Mouse (Mus musculus): ENCODE measurements around the gene Cfdp1. TPM values are rescaled to one million over a fixed set of nuclear protein-coding genes. Genes with fewer than 3 reads are reported as not detected.

Gene Cfdp1
- polyA plus RNA-seq, 1 experiment from 2014 or later, result 173 TPM

DNA sequence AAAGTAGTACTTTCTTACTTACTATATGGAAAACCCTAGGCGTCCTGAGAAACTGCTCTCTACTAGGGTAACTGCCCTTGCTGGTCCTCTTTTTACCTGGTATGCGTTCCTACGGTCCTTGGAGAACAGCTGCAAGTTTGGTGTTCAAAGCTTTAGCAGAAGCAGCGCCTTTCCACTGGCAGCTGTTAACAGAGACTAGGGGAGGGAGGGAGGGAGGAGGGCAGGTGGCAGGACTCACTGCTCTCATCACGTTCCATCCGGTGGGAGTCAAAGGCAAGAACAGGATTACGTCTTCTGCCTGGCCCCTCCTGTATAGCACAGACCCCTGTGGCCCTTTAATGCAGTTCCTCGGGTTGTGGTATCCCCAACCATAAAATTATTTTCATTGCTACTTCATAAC, 50.7 kb downstream of the Cfdp1 start:
- Histone ChIP-seq H3K9ac (ENCODE audit: low read depth, low read length) (no peak overlapping the region), H3K27ac (ENCODE audit: low read depth, low read length) (peak overlapping the region; percentile 50; the same call in 1 of the 2 replicates), H3K4me1 (ENCODE audit: control insufficient read depth, insufficient read depth, low read length) (peaks cover 27% of the 10 kb centered on the region), H3K4me3 (ENCODE audit: low read depth, low read length) (no peak overlapping the region), H3K27me3 (ENCODE audit: control insufficient read depth, insufficient read depth, low read length) (no peaks in the 10 kb centered on the region), H3K4me2 (no peak overlapping the region), H3K36me3 (ENCODE audit: control insufficient read depth, insufficient read depth, low read length) (peaks cover 2% of the 10 kb centered on the region), H3K9me3 (replicated peaks; ENCODE audit: control insufficient read depth, low read length) (no peaks in the 10 kb centered on the region)
- WGBS (ENCODE audit: insufficient replicate concordance), result 66% methylated on average over 8 of the region's 8 CpGs
- no peak for ATAC-seq (replicated peaks; ENCODE audit: insufficient number of reproducible peaks, low FRiP score, low TSS enrichment)

DNA sequence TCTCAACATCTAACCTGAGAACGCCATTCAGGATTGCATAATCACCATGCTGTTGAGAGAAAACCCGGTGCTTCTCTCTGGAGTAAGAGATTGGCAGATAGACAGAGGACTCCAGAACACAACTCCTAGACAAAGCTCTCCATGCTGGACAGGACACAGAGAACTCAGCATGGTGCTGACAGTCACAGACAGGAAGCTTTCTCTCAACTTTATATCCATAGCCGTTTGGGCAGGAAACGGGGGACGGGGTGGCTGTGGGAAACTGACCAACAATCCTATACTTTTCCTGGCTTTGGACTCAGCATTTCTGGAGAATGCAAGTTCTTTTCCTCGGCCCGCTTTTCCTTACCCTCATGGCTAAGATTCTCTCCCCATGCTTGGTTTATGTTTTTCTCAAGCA, 51.8 kb downstream of the Cfdp1 start:
- ATAC-seq (replicated peaks; ENCODE audit: insufficient number of reproducible peaks, low FRiP score, low TSS enrichment), result no peak
- H3K4me3 ChIP-seq (ENCODE audit: low read depth, low read length), result no peak overlapping the region
- H3K4me2 ChIP-seq, result no peak overlapping the region
- peak overlapping the region; percentile 74 for H3K27ac ChIP-seq (ENCODE audit: low read depth, low read length)
- 68% methylated on average over 7 of the region's 7 CpGs for WGBS (ENCODE audit: insufficient replicate concordance)
- no peaks in the 10 kb centered on the region for H3K27me3 ChIP-seq (ENCODE audit: control insufficient read depth, insufficient read depth, low read length)
- peaks cover 27% of the 10 kb centered on the region for H3K4me1 ChIP-seq (ENCODE audit: control insufficient read depth, insufficient read depth, low read length)
- H3K9ac ChIP-seq (ENCODE audit: low read depth, low read length), result no peak overlapping the region
- no peaks in the 10 kb centered on the region for H3K9me3 ChIP-seq (replicated peaks; ENCODE audit: control insufficient read depth, low read length)
- H3K36me3 ChIP-seq (ENCODE audit: control insufficient read depth, insufficient read depth, low read length), result peaks cover 2% of the 10 kb centered on the region

DNA sequence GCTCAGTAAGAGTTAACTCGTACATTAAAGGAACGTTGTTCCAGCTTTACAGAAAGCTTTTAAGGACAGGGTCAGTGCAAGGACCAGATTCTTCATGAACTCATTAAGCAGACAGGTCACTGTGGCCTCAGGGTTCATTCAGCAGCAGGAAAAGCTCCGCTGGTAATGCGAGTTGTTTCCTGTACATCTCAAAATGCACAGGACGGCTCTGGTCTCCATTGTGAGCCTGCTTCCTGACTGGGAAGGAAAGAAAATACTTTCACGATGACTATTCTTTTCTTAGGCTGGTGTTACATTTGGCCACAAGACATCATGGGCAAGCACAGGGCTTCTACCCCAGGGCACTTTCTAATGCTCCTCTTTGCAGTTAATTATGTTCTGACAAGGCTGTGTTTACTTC, 52.6 kb downstream of the Cfdp1 start:
- H3K9ac ChIP-seq (ENCODE audit: low read depth, low read length), result no peak overlapping the region
- no peak for ATAC-seq (replicated peaks; ENCODE audit: insufficient number of reproducible peaks, low FRiP score, low TSS enrichment)

DNA sequence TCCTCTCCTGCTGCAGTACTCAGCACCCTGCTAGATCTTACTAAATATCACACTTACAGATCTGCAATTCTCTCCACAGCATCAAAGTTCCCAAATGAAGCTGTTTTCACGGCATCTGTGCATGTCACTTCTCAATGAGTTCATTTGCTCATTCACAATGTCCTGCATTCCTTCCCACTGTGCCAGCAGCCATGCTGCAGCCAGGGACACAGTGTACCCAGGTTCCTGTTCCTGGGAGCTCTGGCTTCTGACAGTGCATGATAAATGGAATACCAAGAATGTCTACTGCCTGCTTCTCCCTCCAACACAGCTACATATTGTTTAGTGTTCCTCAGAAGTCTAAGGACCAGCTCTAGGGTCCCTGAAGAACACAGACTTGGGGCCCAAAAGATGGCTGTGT, 57.6 kb downstream of the Cfdp1 start:
- Histone ChIP-seq H3K9ac (ENCODE audit: low read depth, low read length) (no peak overlapping the region), H3K27me3 (ENCODE audit: control insufficient read depth, insufficient read depth, low read length) (no peaks in the 10 kb centered on the region), H3K36me3 (ENCODE audit: control insufficient read depth, insufficient read depth, low read length) (no peaks in the 10 kb centered on the region; the same call in 1 of the 2 replicates), H3K4me1 (ENCODE audit: control insufficient read depth, insufficient read depth, low read length) (peaks cover 4% of the 10 kb centered on the region; the same call in 1 of the 2 replicates), H3K9me3 (replicated peaks; ENCODE audit: control insufficient read depth, low read length) (no peaks in the 10 kb centered on the region), H3K27ac (ENCODE audit: low read depth, low read length) (no peak overlapping the region), H3K4me3 (ENCODE audit: low read depth, low read length) (no peak overlapping the region), H3K4me2 (no peak overlapping the region)
- WGBS (ENCODE audit: insufficient replicate concordance), result 76% methylated on average over 1 of the region's 1 CpGs
- ATAC-seq (replicated peaks; ENCODE audit: insufficient number of reproducible peaks, low FRiP score, low TSS enrichment), result no peak

More for the DNA sequence above, 52.6 kb downstream of the Cfdp1 start:
- Histone ChIP-seq H3K4me2 (no peak overlapping the region), H3K27ac (ENCODE audit: low read depth, low read length) (peak overlapping the region; percentile 37; the same call in 1 of the 2 replicates), H3K4me3 (ENCODE audit: low read depth, low read length) (no peak overlapping the region), H3K27me3 (ENCODE audit: control insufficient read depth, insufficient read depth, low read length) (no peaks in the 10 kb centered on the region), H3K9me3 (replicated peaks; ENCODE audit: control insufficient read depth, low read length) (no peaks in the 10 kb centered on the region), H3K4me1 (ENCODE audit: control insufficient read depth, insufficient read depth, low read length) (peaks cover 26% of the 10 kb centered on the region), H3K36me3 (ENCODE audit: control insufficient read depth, insufficient read depth, low read length) (peaks cover 2% of the 10 kb centered on the region)
- WGBS (ENCODE audit: insufficient replicate concordance), result 59% methylated on average over 6 of the region's 6 CpGs

DNA sequence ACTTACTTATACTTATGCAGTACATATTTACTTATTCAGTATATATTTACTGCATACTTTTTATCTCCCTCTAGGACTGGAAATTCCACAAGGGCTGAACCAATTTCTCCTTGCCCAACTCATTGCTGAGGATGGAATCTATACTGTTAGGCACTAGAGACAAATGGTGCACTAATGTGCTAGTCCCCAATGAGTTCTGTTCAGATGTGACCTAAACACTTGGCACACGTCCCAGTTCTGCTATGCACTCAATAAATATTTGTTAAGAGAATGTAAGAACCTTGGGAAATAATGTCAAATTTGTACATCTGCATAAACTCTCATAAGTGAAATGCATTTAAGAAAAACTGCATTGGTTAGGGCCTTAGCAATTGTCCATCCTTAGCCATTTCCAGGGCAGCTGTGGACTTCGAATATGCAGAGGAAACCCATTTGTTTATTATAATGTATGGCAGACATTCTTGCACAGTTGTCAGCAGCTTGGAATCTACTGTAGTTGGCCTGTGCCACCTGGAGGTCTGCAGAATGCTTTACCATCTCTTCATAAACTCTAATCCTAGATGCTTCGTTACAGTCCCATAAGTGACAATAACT, 60.7 kb downstream of the Cfdp1 start:
- no peaks in the 10 kb centered on the region for H3K9me3 ChIP-seq (replicated peaks; ENCODE audit: control insufficient read depth, low read length)
- no peak overlapping the region for H3K4me3 ChIP-seq (ENCODE audit: low read depth, low read length)
- no peak for ATAC-seq (replicated peaks; ENCODE audit: insufficient number of reproducible peaks, low FRiP score, low TSS enrichment)
- H3K27me3 ChIP-seq (ENCODE audit: control insufficient read depth, insufficient read depth, low read length), result no peaks in the 10 kb centered on the region
- 80% methylated on average over 3 of the region's 3 CpGs for WGBS (ENCODE audit: insufficient replicate concordance)
- H3K9ac ChIP-seq (ENCODE audit: low read depth, low read length), result no peak overlapping the region
- H3K4me1 ChIP-seq (ENCODE audit: control insufficient read depth, insufficient read depth, low read length), result peaks cover 2% of the 10 kb centered on the region; the same call in 1 of the 2 replicates
- no peaks in the 10 kb centered on the region; the same call in 1 of the 2 replicates for H3K36me3 ChIP-seq (ENCODE audit: control insufficient read depth, insufficient read depth, low read length)
- no peak overlapping the region for H3K4me2 ChIP-seq
- no peak overlapping the region for H3K27ac ChIP-seq (ENCODE audit: low read depth, low read length)

DNA sequence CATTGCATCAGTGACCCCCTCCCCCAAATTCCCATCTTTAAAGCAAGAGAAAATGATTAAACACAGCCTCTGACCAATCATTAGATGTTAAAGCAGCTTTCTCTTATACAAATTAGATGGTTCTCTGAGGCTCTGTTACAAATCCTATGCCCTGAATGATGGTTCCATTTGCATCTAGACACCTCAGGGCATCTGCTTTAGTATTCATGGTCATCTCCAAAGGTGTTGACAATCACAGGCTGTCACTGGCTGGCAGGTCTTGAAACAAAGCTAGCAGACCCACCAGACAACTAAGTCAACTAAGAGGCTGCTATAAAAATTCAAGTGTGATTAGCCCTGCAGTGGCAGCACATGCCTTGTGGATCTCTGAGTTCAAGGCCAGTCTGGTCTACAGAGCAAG, 64.5 kb downstream of the Cfdp1 start:
- no peak overlapping the region for H3K27ac ChIP-seq (ENCODE audit: low read depth, low read length)
- no peak for ATAC-seq (replicated peaks; ENCODE audit: insufficient number of reproducible peaks, low FRiP score, low TSS enrichment)
- H3K9me3 ChIP-seq (replicated peaks; ENCODE audit: control insufficient read depth, low read length), result no peaks in the 10 kb centered on the region

DNA sequence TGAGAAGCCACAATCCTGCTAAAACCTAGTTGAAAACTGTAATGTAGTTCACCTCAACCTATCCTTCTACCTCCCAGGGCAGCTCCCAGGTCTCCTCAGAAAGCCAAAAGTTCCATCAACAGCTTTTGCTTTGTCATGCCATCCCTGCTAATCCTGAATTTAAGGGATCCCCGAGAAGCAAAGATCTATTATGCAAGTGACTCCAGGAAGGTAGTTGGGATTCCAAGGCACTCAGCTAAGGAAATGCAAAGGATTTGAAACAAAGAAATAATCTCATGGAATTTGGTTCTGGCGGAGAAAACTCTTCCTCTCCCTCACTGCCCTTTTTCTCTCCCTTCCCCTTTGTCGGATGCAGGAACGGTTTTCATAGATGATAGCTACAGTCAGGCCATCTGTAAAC, 64.9 kb downstream of the Cfdp1 start:
- no peak overlapping the region for H3K27ac ChIP-seq (ENCODE audit: low read depth, low read length)
- no peak for ATAC-seq (replicated peaks; ENCODE audit: insufficient number of reproducible peaks, low FRiP score, low TSS enrichment)
- H3K4me1 ChIP-seq (ENCODE audit: control insufficient read depth, insufficient read depth, low read length), result peaks cover 22% of the 10 kb centered on the region
- no peak overlapping the region for H3K4me3 ChIP-seq (ENCODE audit: low read depth, low read length)
- H3K4me2 ChIP-seq, result no peak overlapping the region
- H3K36me3 ChIP-seq (ENCODE audit: control insufficient read depth, insufficient read depth, low read length), result no peaks in the 10 kb centered on the region; the same call in 1 of the 2 replicates
- WGBS (ENCODE audit: insufficient replicate concordance), result 53% methylated on average over 4 of the region's 4 CpGs
- no peaks in the 10 kb centered on the region for H3K27me3 ChIP-seq (ENCODE audit: control insufficient read depth, insufficient read depth, low read length)
- no peak overlapping the region for H3K9ac ChIP-seq (ENCODE audit: low read depth, low read length)
- H3K9me3 ChIP-seq (replicated peaks; ENCODE audit: control insufficient read depth, low read length), result no peaks in the 10 kb centered on the region

More for the DNA sequence above, 64.5 kb downstream of the Cfdp1 start:
- Histone ChIP-seq H3K36me3 (ENCODE audit: control insufficient read depth, insufficient read depth, low read length) (no peaks in the 10 kb centered on the region; the same call in 1 of the 2 replicates), H3K4me1 (ENCODE audit: control insufficient read depth, insufficient read depth, low read length) (peaks cover 22% of the 10 kb centered on the region), H3K9ac (ENCODE audit: low read depth, low read length) (no peak overlapping the region), H3K4me3 (ENCODE audit: low read depth, low read length) (no peak overlapping the region), H3K27me3 (ENCODE audit: control insufficient read depth, insufficient read depth, low read length) (no peaks in the 10 kb centered on the region), H3K4me2 (no peak overlapping the region)

DNA sequence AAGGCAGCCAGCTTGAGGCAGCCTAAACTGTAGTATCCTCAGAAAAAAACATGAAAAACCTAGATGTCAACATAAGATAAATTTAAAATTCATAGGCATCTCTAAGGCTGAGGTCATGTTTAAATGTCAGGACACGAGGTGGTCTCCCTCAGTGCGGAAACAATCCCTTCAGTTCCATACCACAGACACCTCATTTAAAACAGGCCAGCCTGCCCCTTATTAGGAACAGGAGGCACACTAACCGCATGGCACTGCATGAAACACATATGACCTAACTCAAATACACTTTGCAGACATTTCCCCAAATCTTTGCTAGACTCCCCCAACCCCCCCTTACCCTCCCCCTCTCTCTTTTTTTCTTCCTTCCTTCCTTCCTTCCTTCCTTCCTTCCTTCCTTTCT, 65.6 kb downstream of the Cfdp1 start:
- no peaks in the 10 kb centered on the region for H3K36me3 ChIP-seq (ENCODE audit: control insufficient read depth, insufficient read depth, low read length)
- H3K9ac ChIP-seq (ENCODE audit: low read depth, low read length), result no peak overlapping the region
- H3K27me3 ChIP-seq (ENCODE audit: control insufficient read depth, insufficient read depth, low read length), result no peaks in the 10 kb centered on the region
- H3K4me3 ChIP-seq (ENCODE audit: low read depth, low read length), result no peak overlapping the region
- 67% methylated on average over 3 of the region's 3 CpGs for WGBS (ENCODE audit: insufficient replicate concordance)
- no peaks in the 10 kb centered on the region for H3K9me3 ChIP-seq (replicated peaks; ENCODE audit: control insufficient read depth, low read length)
- peaks cover 22% of the 10 kb centered on the region for H3K4me1 ChIP-seq (ENCODE audit: control insufficient read depth, insufficient read depth, low read length)
- ATAC-seq (replicated peaks; ENCODE audit: insufficient number of reproducible peaks, low FRiP score, low TSS enrichment), result no peak
- H3K4me2 ChIP-seq, result no peak overlapping the region
- H3K27ac ChIP-seq (ENCODE audit: low read depth, low read length), result no peak overlapping the region

DNA sequence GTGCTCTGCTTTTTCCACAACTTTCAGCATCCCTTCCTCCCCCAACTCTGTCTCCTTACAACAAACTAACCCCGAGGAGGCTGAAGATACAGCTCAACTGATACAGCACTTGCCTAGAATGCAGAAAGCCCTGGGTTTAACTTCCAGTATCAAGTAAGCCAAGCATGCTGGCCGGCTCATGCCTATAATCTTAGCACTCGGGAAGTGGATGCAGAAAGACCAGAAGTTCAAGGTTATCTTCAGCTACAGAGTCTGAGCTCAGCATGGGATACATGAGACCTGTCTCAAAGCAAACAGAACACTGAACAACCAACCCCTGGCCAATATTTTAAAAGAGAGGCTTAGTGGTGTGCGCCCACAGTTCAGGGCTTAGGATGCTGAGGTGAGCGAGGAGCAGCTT, 66.0 kb downstream of the Cfdp1 start:
- Histone ChIP-seq H3K36me3 (ENCODE audit: control insufficient read depth, insufficient read depth, low read length) (no peaks in the 10 kb centered on the region), H3K4me3 (ENCODE audit: low read depth, low read length) (no peak overlapping the region), H3K9me3 (replicated peaks; ENCODE audit: control insufficient read depth, low read length) (no peaks in the 10 kb centered on the region), H3K4me2 (no peak overlapping the region), H3K4me1 (ENCODE audit: control insufficient read depth, insufficient read depth, low read length) (peaks cover 22% of the 10 kb centered on the region), H3K27ac (ENCODE audit: low read depth, low read length) (peak overlapping the region; percentile 46), H3K27me3 (ENCODE audit: control insufficient read depth, insufficient read depth, low read length) (no peaks in the 10 kb centered on the region), H3K9ac (ENCODE audit: low read depth, low read length) (no peak overlapping the region)
- WGBS (ENCODE audit: insufficient replicate concordance), result 52% methylated on average over 5 of the region's 5 CpGs
- ATAC-seq (replicated peaks; ENCODE audit: insufficient number of reproducible peaks, low FRiP score, low TSS enrichment), result no peak

All from heart, embryonic 11.5 days (tissue).